Mouse (Mus musculus): ENCODE results near the gene Mfsd4a. TPM values are rescaled to one million over a fixed set of nuclear protein-coding genes. Genes with fewer than 3 reads are reported as not detected.

Mfsd4a gene
- polyA plus RNA-seq, 1 experiment, result not detected

GRCm38 (mm10) chr1:132061750-132062541, 5.9 kb downstream of the Mfsd4a start:
- H3K4me3 ChIP-seq (ENCODE audit: low read depth, low read length), result no peak overlapping the region
- no peaks in the 10 kb centered on the region for H3K9me3 ChIP-seq (replicated peaks; ENCODE audit: control insufficient read depth, insufficient read depth, low read length, poor library complexity, severe bottlenecking)
- no peak overlapping the region for H3K9ac ChIP-seq (ENCODE audit: low read depth, poor library complexity, severe bottlenecking)
- H3K27ac ChIP-seq (ENCODE audit: insufficient read depth, low read length), result no peak overlapping the region
- H3K36me3 ChIP-seq (ENCODE audit: control insufficient read depth, insufficient read depth, low read length, poor library complexity, severe bottlenecking), result no peaks in the 10 kb centered on the region
- TF ChIP-seq CTCF (IDR thresholded peaks at IDR 0.05; ENCODE audit: low read depth, low read length) (no peak), POLR2A (IDR thresholded peaks at IDR 0.05; ENCODE audit: insufficient read depth, low read length) (no peak), EP300 (IDR thresholded peaks at IDR 0.05; ENCODE audit: insufficient read depth, low read depth, low read length) (no peak)
- H3K4me1 ChIP-seq (ENCODE audit: control insufficient read depth, insufficient read depth, low read length), result no peaks in the 10 kb centered on the region
- no peaks in the 10 kb centered on the region for H3K27me3 ChIP-seq (ENCODE audit: control insufficient read depth, insufficient read depth, low read length, poor library complexity, severe bottlenecking)

- Histone ChIP-seq H3K36me3 (ENCODE audit: control insufficient read depth, insufficient read depth, low read length, poor library complexity, severe bottlenecking) (no peaks in the 10 kb centered on the region), H3K4me3 (ENCODE audit: low read depth, low read length) (no peak overlapping the region), H3K4me1 (ENCODE audit: control insufficient read depth, insufficient read depth, low read length) (no peaks in the 10 kb centered on the region), H3K27ac (ENCODE audit: insufficient read depth, low read length) (no peak overlapping the region), H3K27me3 (ENCODE audit: control insufficient read depth, insufficient read depth, low read length, poor library complexity, severe bottlenecking) (no peaks in the 10 kb centered on the region), H3K9me3 (replicated peaks; ENCODE audit: control insufficient read depth, insufficient read depth, low read length, poor library complexity, severe bottlenecking) (no peaks in the 10 kb centered on the region), H3K9ac (ENCODE audit: low read depth, poor library complexity, severe bottlenecking) (no peak overlapping the region)
- TF ChIP-seq POLR2A (IDR thresholded peaks at IDR 0.05; ENCODE audit: insufficient read depth, low read length) (no peak), CTCF (IDR thresholded peaks at IDR 0.05; ENCODE audit: low read depth, low read length) (no peak), EP300 (IDR thresholded peaks at IDR 0.05; ENCODE audit: insufficient read depth, low read depth, low read length) (no peak)
Observed at GRCm38 (mm10) chr1:132060036-132060769, 7.7 kb downstream of the Mfsd4a start.

GRCm38 (mm10) chr1:132058558-132058957, 9.3 kb downstream of the Mfsd4a start:
- TF ChIP-seq CTCF (IDR thresholded peaks at IDR 0.05; ENCODE audit: low read depth, low read length), result no peak
- TF ChIP-seq POLR2A (IDR thresholded peaks at IDR 0.05; ENCODE audit: insufficient read depth, low read length), result no peak
- no peak for TF ChIP-seq EP300 (IDR thresholded peaks at IDR 0.05; ENCODE audit: insufficient read depth, low read depth, low read length)
- Histone ChIP-seq H3K36me3 (ENCODE audit: control insufficient read depth, insufficient read depth, low read length, poor library complexity, severe bottlenecking) (no peaks in the 10 kb centered on the region), H3K27ac (ENCODE audit: insufficient read depth, low read length) (no peak overlapping the region), H3K9me3 (replicated peaks; ENCODE audit: control insufficient read depth, insufficient read depth, low read length, poor library complexity, severe bottlenecking) (no peaks in the 10 kb centered on the region), H3K9ac (ENCODE audit: low read depth, poor library complexity, severe bottlenecking) (no peak overlapping the region), H3K4me3 (ENCODE audit: low read depth, low read length) (no peak overlapping the region), H3K27me3 (ENCODE audit: control insufficient read depth, insufficient read depth, low read length, poor library complexity, severe bottlenecking) (no peaks in the 10 kb centered on the region), H3K4me1 (ENCODE audit: control insufficient read depth, insufficient read depth, low read length) (no peaks in the 10 kb centered on the region)

- H3K9ac ChIP-seq (ENCODE audit: low read depth, poor library complexity, severe bottlenecking), result no peak overlapping the region
- no peak overlapping the region for H3K4me3 ChIP-seq (ENCODE audit: low read depth, low read length)
- no peak overlapping the region for H3K27ac ChIP-seq (ENCODE audit: insufficient read depth, low read length)
- H3K36me3 ChIP-seq (ENCODE audit: control insufficient read depth, insufficient read depth, low read length, poor library complexity, severe bottlenecking), result no peaks in the 10 kb centered on the region
- H3K9me3 ChIP-seq (replicated peaks; ENCODE audit: control insufficient read depth, insufficient read depth, low read length, poor library complexity, severe bottlenecking), result no peaks in the 10 kb centered on the region
- TF ChIP-seq EP300 (IDR thresholded peaks at IDR 0.05; ENCODE audit: insufficient read depth, low read depth, low read length), result no peak
- TF ChIP-seq POLR2A (IDR thresholded peaks at IDR 0.05; ENCODE audit: insufficient read depth, low read length), result no peak
- TF ChIP-seq CTCF (IDR thresholded peaks at IDR 0.05; ENCODE audit: low read depth, low read length), result no peak
- no peaks in the 10 kb centered on the region for H3K4me1 ChIP-seq (ENCODE audit: control insufficient read depth, insufficient read depth, low read length)
- no peaks in the 10 kb centered on the region for H3K27me3 ChIP-seq (ENCODE audit: control insufficient read depth, insufficient read depth, low read length, poor library complexity, severe bottlenecking)
Observed at GRCm38 (mm10) chr1:132055054-132055664, 12.7 kb downstream of the Mfsd4a start.

- Histone ChIP-seq H3K27me3 (ENCODE audit: control insufficient read depth, insufficient read depth, low read length, poor library complexity, severe bottlenecking) (no peaks in the 10 kb centered on the region), H3K36me3 (ENCODE audit: control insufficient read depth, insufficient read depth, low read length, poor library complexity, severe bottlenecking) (no peaks in the 10 kb centered on the region), H3K4me1 (ENCODE audit: control insufficient read depth, insufficient read depth, low read length) (peaks cover 3% of the 10 kb centered on the region), H3K9me3 (replicated peaks; ENCODE audit: control insufficient read depth, insufficient read depth, low read length, poor library complexity, severe bottlenecking) (no peaks in the 10 kb centered on the region), H3K27ac (ENCODE audit: insufficient read depth, low read length) (no peak overlapping the region), H3K9ac (ENCODE audit: low read depth, poor library complexity, severe bottlenecking) (no peak overlapping the region), H3K4me3 (ENCODE audit: low read depth, low read length) (no peak overlapping the region)
- TF ChIP-seq EP300 (IDR thresholded peaks at IDR 0.05; ENCODE audit: insufficient read depth, low read depth, low read length), result no peak
- no peak for TF ChIP-seq CTCF (IDR thresholded peaks at IDR 0.05; ENCODE audit: low read depth, low read length)
- no peak for TF ChIP-seq POLR2A (IDR thresholded peaks at IDR 0.05; ENCODE audit: insufficient read depth, low read length)
Observed at GRCm38 (mm10) chr1:132054387-132054786, 13.5 kb downstream of the Mfsd4a start.

Measured in ES-Bruce4 (cell line).